Mouse (Mus musculus) liver, embryonic 14.5 days (tissue): ENCODE measurements around the gene Agrp. TPM values are rescaled to one million over a fixed set of nuclear protein-coding genes. Genes with fewer than 3 reads are reported as not detected.

ENCODE experiments used
- ATAC-seq: fragments of 200-750 bp; cut with Nextera tagmentation; 2 replicates; pipeline ENCODE4 v1.8.0; 2017; ENCODE audit warnings: moderate number of reproducible peaks, mild to moderate bottlenecking, moderate library complexity; ENCODE audit not compliant: insufficient read depth
- DNase-seq, 3 experiments: peaks; one replicate each; pipeline ENCODE4 v3.0.0-alpha.2; 2012 to 2013; ENCODE audit warnings: low read depth in 3 of 3, low spot score in 3 of 3
- H3K27ac ChIP-seq: fragments of 300-500 bp; sonication (generic); 2 replicates; pipeline ENCODE4 v1.5.1; 2014; ENCODE audit warnings: moderate library complexity, mild to moderate bottlenecking, control low read depth, inconsistent platforms
- H3K27me3 ChIP-seq: fragments of 300-500 bp; sonication (generic); 2 replicates; pipeline ENCODE4 v1.6.1; 2014; ENCODE audit warnings: mild to moderate bottlenecking, low read length, moderate library complexity; ENCODE audit not compliant: control insufficient read depth, insufficient read depth
- H3K36me3 ChIP-seq: fragments of 300-500 bp; sonication (generic); replicated peaks from 2 replicates; pipeline ENCODE4 v1.6.1; 2014; ENCODE audit warnings: low read depth; ENCODE audit not compliant: control insufficient read depth, insufficient read depth
- H3K4me1 ChIP-seq, 2 experiments: fragments of 200-500 bp in 1 of 2; fragments of 300-500 bp in 1 of 2; sonication (generic) in 1 of 2; replicated peaks; 2 replicates each; pipeline ENCODE4 v1.6.1; 2012 to 2014; ENCODE audit warnings: antibody characterized with exemption in 1 of 2, inconsistent platforms in 1 of 2, low read length in 1 of 2; ENCODE audit not compliant: control insufficient read depth in 2 of 2, insufficient read depth in 2 of 2
- H3K4me2 ChIP-seq: fragments of 300-500 bp; sonication (generic); 2 replicates; pipeline ENCODE4 v1.6.1; 2014; ENCODE audit warnings: low read depth, mild to moderate bottlenecking, control low read depth, moderate library complexity
- H3K4me3 ChIP-seq, 2 experiments: fragments of 200-500 bp in 1 of 2; fragments of 300-500 bp in 1 of 2; sonication (generic) in 1 of 2; 2 replicates each; pipeline ENCODE4 v1.5.1; 2012 to 2014; ENCODE audit warnings: low read depth in 2 of 2, low read length in 2 of 2, mild to moderate bottlenecking in 2 of 2, control low read depth in 1 of 2, inconsistent platforms in 1 of 2, moderate library complexity in 1 of 2; ENCODE audit not compliant: insufficient read depth in 1 of 2
- H3K9ac ChIP-seq: fragments of 300-500 bp; sonication (generic); replicated peaks from 2 replicates; pipeline ENCODE4 v1.6.1; 2014; ENCODE audit warnings: mild to moderate bottlenecking, control low read depth, moderate library complexity
- H3K9me3 ChIP-seq: fragments of 300-500 bp; sonication (generic); 2 replicates; pipeline ENCODE4 v1.6.1; 2016; ENCODE audit warnings: low read length, mixed read lengths; ENCODE audit not compliant: control insufficient read depth
- CTCF ChIP-seq: IDR thresholded peaks from 2 replicates; pipeline ENCODE4 v1.5.1; 2016; ENCODE audit warnings: antibody characterized with exemption, low read depth, control low read depth
- EP300 ChIP-seq: IDR thresholded peaks from 2 replicates; pipeline ENCODE4 v1.6.1; 2016; ENCODE audit warnings: antibody characterized with exemption, low read depth
- WGBS: fragments of 180-500 bp; shearing (Covaris S2); extraction: QIAGEN DNeasy Blood & Tissue Kit; methylation state at CpG from one replicate; pipeline ENCODE4 v1.1.7; 2014; ENCODE audit not compliant: insufficient replicate concordance; 5-methylcytosine and 5-hydroxymethylcytosine counted together
- polyA plus RNA-seq, 2 experiments: library from polyadenylated mRNA; depleted of rRNA in 1 of 2; stranded (reverse) in 1 of 2; unstranded in 1 of 2; fragments of >200 nt; fragmentation: Nextera tagmentation in 1 of 2; extraction: Ambion mirVana in 1 of 2; gene quantifications; 2 replicates each; pipeline versions ENCODE4 v1.2.1 to v1.2.3; 2012 to 2014

The Agrp gene
- polyA plus RNA-seq, 2 experiments, result 0.27 TPM; not detected in 1

DNA sequence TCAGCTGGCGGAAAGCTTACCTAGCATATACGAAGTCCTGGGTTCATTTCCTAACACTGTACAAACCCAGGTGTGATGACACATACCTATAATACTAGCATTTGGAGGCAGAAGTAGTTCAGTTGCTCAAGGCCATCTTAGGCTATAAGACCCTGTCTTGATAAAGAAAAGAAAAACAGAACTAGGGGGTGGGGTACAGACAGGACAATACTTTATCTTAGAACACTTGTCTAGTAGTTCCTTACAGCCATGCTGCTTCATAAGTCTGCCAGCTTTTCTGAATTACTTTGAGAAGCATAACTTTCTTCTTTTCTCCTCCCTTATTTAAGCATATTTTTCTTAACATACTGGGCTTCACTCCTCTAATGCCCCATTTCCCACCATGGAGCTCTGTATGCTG, 94.4 kb downstream of the Agrp start:
- WGBS, result 62% methylated on average over 2 of the region's 2 CpGs
- H3K4me2 ChIP-seq, result peak overlapping the region; percentile 66
- ATAC-seq (peak; percentile 50; the same call in 1 of the 2 replicates), DNase-seq (no peak)
- no peaks in the 10 kb centered on the region for H3K9me3 ChIP-seq
- H3K9ac ChIP-seq, result 0 out of 2 replicates have a peak overlapping the region, but pooled peaks have one; percentile 23
- H3K4me3 ChIP-seq, result peak overlapping the region in 1 of 2 experiments; percentile 18; a peak in 1 of 4 replicates
- no peaks in the 10 kb centered on the region for H3K27me3 ChIP-seq
- H3K27ac ChIP-seq, result peak overlapping the region; percentile 81
- peaks cover 16% of the 10 kb centered on the region for H3K36me3 ChIP-seq
- TF ChIP-seq EP300 (no peak), CTCF (no peak)
- peaks cover 51 to 52% of the 10 kb centered on the region in 2 experiments for H3K4me1 ChIP-seq

DNA sequence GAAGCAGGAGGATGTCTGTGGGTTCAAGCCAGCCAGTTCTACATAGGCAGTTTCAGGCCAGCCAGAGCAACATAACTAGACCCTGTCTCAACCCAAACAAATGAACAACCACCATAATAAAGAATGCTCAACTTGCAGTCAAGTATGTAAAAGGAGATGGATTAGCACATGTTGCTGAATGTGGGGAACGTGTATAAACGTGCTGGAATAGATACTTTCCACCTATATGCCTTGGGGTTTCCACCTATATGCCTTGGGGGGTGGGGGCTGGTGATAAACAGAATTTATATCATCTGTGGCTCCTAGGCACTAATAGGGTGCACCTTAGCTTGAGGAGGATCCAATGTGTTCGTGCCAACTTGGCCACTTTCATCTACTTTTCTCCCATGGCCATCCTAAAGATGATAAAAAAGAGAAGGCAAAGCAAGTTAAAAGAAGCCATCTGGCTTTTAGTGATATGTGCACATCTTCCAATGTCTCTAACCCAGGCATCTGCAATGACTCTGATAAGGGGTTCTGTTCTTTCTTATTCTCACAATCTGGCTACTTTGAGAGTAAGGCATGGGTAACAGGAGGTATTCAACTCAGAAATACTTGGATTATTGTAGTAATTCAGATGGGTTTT, 95.0 kb downstream of the Agrp start:
- ATAC-seq, result peak; percentile 89
- H3K27me3 ChIP-seq, result no peaks in the 10 kb centered on the region
- H3K27ac ChIP-seq, result peak overlapping the region; percentile 81
- peak overlapping the region; percentile 66 for H3K4me2 ChIP-seq
- no peaks in the 10 kb centered on the region for H3K9me3 ChIP-seq
- TF ChIP-seq CTCF (no peak), EP300 (peak; percentile 96)
- peaks cover 51 to 52% of the 10 kb centered on the region in 2 experiments for H3K4me1 ChIP-seq
- peak; percentile 76 to 80 (median 80) for DNase-seq
- no peak overlapping the region for H3K4me3 ChIP-seq
- H3K9ac ChIP-seq, result no peak overlapping the region; the same call in 1 of the 2 replicates
- H3K36me3 ChIP-seq, result peaks cover 23% of the 10 kb centered on the region
- 23% methylated on average over 3 of the region's 3 CpGs for WGBS

DNA sequence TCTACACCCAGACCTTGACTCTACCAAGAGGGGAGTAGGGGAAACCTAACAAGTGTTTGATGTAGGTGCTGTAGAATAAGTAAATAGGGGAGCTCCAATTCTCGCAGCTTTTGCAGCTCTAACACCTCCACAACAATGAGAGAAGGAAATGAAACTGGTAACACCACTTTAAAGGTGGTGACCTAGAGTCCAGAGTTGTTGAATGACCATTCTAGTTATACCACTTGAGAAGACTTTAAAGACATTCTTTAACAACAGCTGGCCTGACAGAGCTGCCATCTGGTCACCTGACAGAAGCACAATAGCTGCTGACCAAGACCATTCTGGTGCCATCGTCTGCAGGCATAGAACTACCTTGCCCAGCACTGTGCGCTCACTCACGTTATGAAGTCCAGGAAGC, 98.3 kb downstream of the Agrp start:
- H3K27me3 ChIP-seq, result no peaks in the 10 kb centered on the region
- peaks cover 34 to 38% of the 10 kb centered on the region in 2 experiments for H3K4me1 ChIP-seq
- TF ChIP-seq EP300 (no peak), CTCF (no peak)
- DNase-seq, result no peak
- no peak overlapping the region for H3K4me2 ChIP-seq
- no peak overlapping the region for H3K27ac ChIP-seq
- H3K36me3 ChIP-seq, result peaks cover 32% of the 10 kb centered on the region
- no peak overlapping the region for H3K9ac ChIP-seq
- H3K4me3 ChIP-seq, result no peak overlapping the region
- WGBS, result 89% methylated on average over 4 of the region's 4 CpGs
- H3K9me3 ChIP-seq, result no peaks in the 10 kb centered on the region
- no peak for ATAC-seq

DNA sequence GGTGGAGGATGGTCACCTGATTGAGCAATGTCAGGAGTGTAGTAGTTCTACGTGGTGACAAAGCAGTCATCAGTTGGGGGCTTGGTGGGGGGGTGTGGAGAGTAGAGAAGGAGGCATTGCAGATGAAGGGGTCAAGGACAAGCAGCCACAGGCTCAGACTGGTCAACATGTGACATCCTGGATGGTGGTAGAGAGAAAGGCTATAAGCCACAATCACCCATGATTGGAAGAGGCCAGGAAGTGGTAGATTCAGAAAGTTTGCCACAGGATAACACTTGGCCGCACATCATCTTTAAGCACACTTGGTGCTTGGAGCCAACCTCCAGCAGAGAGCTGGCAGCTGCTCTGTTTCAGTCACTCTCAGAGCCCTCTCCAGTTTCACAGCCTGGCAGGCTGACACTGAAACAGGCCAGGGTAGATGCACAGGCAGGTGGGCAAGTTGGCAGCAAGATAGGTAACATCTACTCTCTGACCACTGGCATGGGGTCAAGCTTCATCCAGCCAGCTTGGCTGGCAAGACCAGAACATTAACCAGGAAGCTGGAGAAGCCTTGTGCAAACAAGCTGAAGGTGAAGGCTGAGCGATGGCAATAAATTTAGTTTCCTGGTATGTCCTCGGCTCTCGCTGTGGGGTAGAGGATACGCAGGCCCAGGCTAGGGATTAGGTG, 100.0 kb downstream of the Agrp start:
- TF ChIP-seq EP300, result no peak
- no peak for TF ChIP-seq CTCF
- H3K27ac ChIP-seq, result no peak overlapping the region
- DNase-seq (no peak), ATAC-seq (no peak)
- H3K4me3 ChIP-seq, result no peak overlapping the region
- no peak overlapping the region for H3K4me2 ChIP-seq
- peaks cover 32% of the 10 kb centered on the region for H3K36me3 ChIP-seq
- peaks cover 25 to 30% of the 10 kb centered on the region in 2 experiments for H3K4me1 ChIP-seq
- no peak overlapping the region for H3K9ac ChIP-seq
- no peaks in the 10 kb centered on the region for H3K27me3 ChIP-seq
- H3K9me3 ChIP-seq, result no peaks in the 10 kb centered on the region
- WGBS, result 82% methylated on average over 6 of the region's 6 CpGs

DNA sequence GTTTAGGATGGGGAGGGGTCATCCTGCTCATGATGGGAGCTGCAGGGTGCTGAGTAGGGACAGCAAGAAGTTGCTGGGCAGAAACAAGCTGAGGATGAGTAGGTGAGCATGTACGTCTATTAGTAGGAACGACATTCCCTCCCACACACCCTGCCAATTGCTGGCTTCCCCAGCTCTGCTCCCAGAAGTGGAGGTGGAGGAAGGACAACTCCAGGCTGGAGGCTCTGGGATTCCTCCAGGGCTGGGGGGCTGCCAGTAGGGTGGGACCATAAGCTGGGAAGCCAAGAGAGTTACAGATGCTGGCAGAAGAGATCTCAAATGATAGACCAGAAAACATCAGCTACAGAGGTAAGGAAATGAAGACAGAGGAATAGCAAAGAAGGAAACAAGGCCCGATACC, 100.6 kb downstream of the Agrp start:
- Histone ChIP-seq H3K9me3 (no peaks in the 10 kb centered on the region), H3K27ac (no peak overlapping the region), H3K9ac (no peak overlapping the region), H3K27me3 (no peaks in the 10 kb centered on the region), H3K4me3 (no peak overlapping the region), H3K4me1 (peaks cover 19 to 27% of the 10 kb centered on the region in 2 experiments), H3K4me2 (no peak overlapping the region), H3K36me3 (peaks cover 32% of the 10 kb centered on the region)
- TF ChIP-seq CTCF (no peak), EP300 (no peak)
- ATAC-seq (no peak), DNase-seq (no peak)
- WGBS, result 84% methylated on average over 3 of the region's 3 CpGs
